Mouse (Mus musculus) spleen, adult 2 months (tissue): ENCODE measurements around the gene Cnep1r1.

Experiments used
- CTCF ChIP-seq: fragments of 200-500 bp; IDR thresholded peaks from 2 replicates; pipeline ENCODE4 v1.5.1; 2011; ENCODE audit warnings: mild to moderate bottlenecking, inconsistent platforms; ENCODE audit not compliant: insufficient read depth, insufficient read length, insufficient replicate concordance; ENCODE audit errors: extremely low read depth
- POLR2A ChIP-seq: fragments of 200-500 bp; IDR thresholded peaks from 2 replicates; pipeline ENCODE4 v1.6.1; 2011; ENCODE audit warnings: low read depth, low read length, inconsistent platforms

DNA sequence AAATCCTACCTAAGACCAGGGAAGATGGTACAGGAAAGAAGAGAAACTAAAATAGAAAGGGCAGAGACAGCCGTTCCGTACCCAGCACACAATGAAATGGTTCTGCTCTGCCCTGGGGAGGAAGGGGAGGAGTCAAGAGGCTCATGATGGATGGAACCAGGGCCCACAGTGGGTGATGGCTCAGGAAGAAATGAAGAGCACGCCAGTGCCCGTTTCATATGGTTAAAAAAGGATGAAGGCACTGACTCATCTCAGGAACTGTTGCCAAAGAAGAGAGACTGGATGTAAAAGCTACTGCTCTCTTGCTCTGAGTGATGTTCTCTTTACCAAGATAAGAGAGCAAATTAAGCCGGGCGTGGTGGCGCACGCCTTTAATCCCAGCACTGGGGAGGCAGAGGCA, 58.7 kb downstream of the Cnep1r1 start:
- TF ChIP-seq CTCF, result no peak
- no peak for TF ChIP-seq POLR2A
